Mouse (Mus musculus) limb, embryonic 11.5 days (tissue): Measurements from ENCODE around the gene Ccnt1. TPM values are rescaled to one million over a fixed set of nuclear protein-coding genes. Genes with fewer than 3 reads are reported as not detected.

Experiments used
- ATAC-seq: fragments of 200-750 bp; cut with Nextera tagmentation; 2 replicates; pipeline ENCODE4 v1.8.0; 2017; ENCODE audit warnings: low read depth; ENCODE audit not compliant: insufficient number of reproducible peaks, low FRiP score, low TSS enrichment
- DNase-seq: peaks from one replicate; pipeline ENCODE4 v3.0.0-alpha.2; 2015; ENCODE audit warnings: low spot score
- H3K27ac ChIP-seq: fragments of 300-500 bp; sonication (generic); replicated peaks from 2 replicates; pipeline ENCODE4 v1.5.1; 2014; ENCODE audit warnings: low read depth, mild to moderate bottlenecking, low read length
- H3K27me3 ChIP-seq: fragments of 300-500 bp; sonication (generic); 2 replicates; pipeline ENCODE4 v1.6.1; 2014; ENCODE audit warnings: mild to moderate bottlenecking, low read length, mixed read lengths; ENCODE audit not compliant: control insufficient read depth, insufficient read depth
- H3K36me3 ChIP-seq: fragments of 300-500 bp; sonication (generic); 2 replicates; pipeline ENCODE4 v1.6.1; 2014; ENCODE audit warnings: mild to moderate bottlenecking, low read length, moderate library complexity, mixed read lengths; ENCODE audit not compliant: control insufficient read depth, insufficient read depth
- H3K4me1 ChIP-seq: fragments of 300-500 bp; sonication (generic); 2 replicates; pipeline ENCODE4 v1.6.1; 2014; ENCODE audit warnings: low read length, mixed read lengths; ENCODE audit not compliant: control insufficient read depth, insufficient read depth
- H3K4me2 ChIP-seq: fragments of 300-500 bp; sonication (generic); 2 replicates; pipeline ENCODE4 v1.6.1; 2014; ENCODE audit warnings: low read depth, mild to moderate bottlenecking, moderate library complexity; ENCODE audit not compliant: severe bottlenecking
- H3K4me3 ChIP-seq: fragments of 300-500 bp; sonication (generic); 2 replicates; pipeline ENCODE4 v1.5.1; 2014; ENCODE audit warnings: low read depth, low read length
- H3K9ac ChIP-seq: fragments of 300-500 bp; sonication (generic); 2 replicates; pipeline ENCODE4 v1.6.1; 2014; ENCODE audit warnings: mild to moderate bottlenecking, low read length
- H3K9me3 ChIP-seq: fragments of 300-500 bp; sonication (generic); 2 replicates; pipeline ENCODE4 v1.6.1; 2016; ENCODE audit warnings: low read length; ENCODE audit not compliant: control insufficient read depth
- WGBS: fragments of 180-500 bp; shearing (Covaris S2); extraction: QIAGEN DNeasy Blood & Tissue Kit; methylation state at CpG from one replicate; pipeline ENCODE4 v1.1.7; 2014; 5-methylcytosine and 5-hydroxymethylcytosine counted together
- polyA plus RNA-seq: library from polyadenylated mRNA; unstranded; fragments of >200 nt; fragmentation: Nextera tagmentation; extraction: Ambion mirVana; gene quantifications from 2 replicates; pipeline ENCODE4 v1.2.1, GENCODE M21; 2014

The Ccnt1 gene
- polyA plus RNA-seq, 1 experiment from 2014 or later, result 62.9 TPM

GRCm38 (mm10) chr15:98546843-98547242 is 23.9 kb downstream of the Ccnt1 start:
- no peak for ATAC-seq
- WGBS, result 91% methylated on average over 5 of the region's 5 CpGs
- H3K4me1 ChIP-seq, result no peaks in the 10 kb centered on the region
- H3K9me3 ChIP-seq, result no peaks in the 10 kb centered on the region
- H3K27ac ChIP-seq, result no peak overlapping the region
- no peak for DNase-seq
- H3K36me3 ChIP-seq, result peaks cover 32% of the 10 kb centered on the region
- no peak overlapping the region for H3K9ac ChIP-seq
- H3K4me2 ChIP-seq, result no peak overlapping the region
- no peak overlapping the region for H3K4me3 ChIP-seq
- H3K27me3 ChIP-seq, result no peaks in the 10 kb centered on the region

GRCm38 (mm10) chr15:98545151-98545550 is 25.6 kb downstream of the Ccnt1 start:
- Histone ChIP-seq H3K27ac (no peak overlapping the region), H3K4me3 (no peak overlapping the region), H3K4me1 (no peaks in the 10 kb centered on the region), H3K9ac (no peak overlapping the region), H3K4me2 (no peak overlapping the region), H3K27me3 (no peaks in the 10 kb centered on the region), H3K36me3 (peaks cover 24% of the 10 kb centered on the region), H3K9me3 (no peaks in the 10 kb centered on the region)
- ATAC-seq, result no peak
- DNase-seq, result no peak
- WGBS, result 94% methylated on average over 3 of the region's 3 CpGs

- 92% methylated on average over 4 of the region's 4 CpGs for WGBS
- no peaks in the 10 kb centered on the region for H3K27me3 ChIP-seq
Observed at GRCm38 (mm10) chr15:98543341-98543740, 27.4 kb downstream of the Ccnt1 start.

DNA sequence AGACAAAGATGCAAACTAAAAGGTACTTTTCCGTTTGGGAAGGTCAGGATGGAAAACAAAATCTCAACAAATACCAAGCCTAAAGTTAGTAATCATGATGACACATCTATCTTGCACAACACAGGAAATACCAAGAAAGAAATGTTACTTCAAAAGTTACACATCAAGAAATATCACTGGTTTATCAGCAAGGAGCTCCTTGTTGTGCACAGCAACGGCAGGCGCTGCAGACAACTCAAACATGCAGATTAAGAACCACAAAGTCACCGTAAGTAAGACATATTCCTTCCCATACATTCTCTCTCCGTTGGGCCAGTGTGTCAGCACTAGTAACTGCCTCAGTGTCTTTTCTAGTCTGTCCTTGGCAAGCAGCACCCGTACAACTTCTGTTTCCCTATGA is 29.7 kb downstream of the Ccnt1 start:
- WGBS, result 92% methylated on average over 6 of the region's 6 CpGs
- ATAC-seq, result no peak
- no peak for DNase-seq
- peaks cover 21% of the 10 kb centered on the region for H3K36me3 ChIP-seq
- H3K27me3 ChIP-seq, result no peaks in the 10 kb centered on the region
- no peak overlapping the region for H3K9ac ChIP-seq
- no peaks in the 10 kb centered on the region for H3K9me3 ChIP-seq
- H3K4me1 ChIP-seq, result no peaks in the 10 kb centered on the region
- H3K4me3 ChIP-seq, result no peak overlapping the region
- H3K27ac ChIP-seq, result no peak overlapping the region
- no peak overlapping the region for H3K4me2 ChIP-seq

More at GRCm38 (mm10) chr15:98543341-98543740, 27.4 kb downstream of the Ccnt1 start:
- Histone ChIP-seq H3K4me3 (no peak overlapping the region), H3K4me1 (no peaks in the 10 kb centered on the region), H3K9ac (no peak overlapping the region), H3K36me3 (peaks cover 24% of the 10 kb centered on the region), H3K4me2 (no peak overlapping the region), H3K27ac (no peak overlapping the region), H3K9me3 (no peaks in the 10 kb centered on the region)
- DNase-seq (no peak), ATAC-seq (no peak)

- 65% methylated on average over 4 of the region's 4 CpGs for WGBS
- H3K4me2 ChIP-seq, result no peak overlapping the region
- H3K27me3 ChIP-seq, result no peaks in the 10 kb centered on the region
- DNase-seq, result no peak
- H3K9me3 ChIP-seq, result no peaks in the 10 kb centered on the region
- peaks cover 6% of the 10 kb centered on the region; the same call in 1 of the 2 replicates for H3K36me3 ChIP-seq
- ATAC-seq, result no peak
- no peak overlapping the region for H3K27ac ChIP-seq
- no peak overlapping the region for H3K9ac ChIP-seq
- H3K4me3 ChIP-seq, result no peak overlapping the region
- H3K4me1 ChIP-seq, result no peaks in the 10 kb centered on the region
Observed at GRCm38 (mm10) chr15:98537923-98538322, 32.8 kb downstream of the Ccnt1 start.

DNA sequence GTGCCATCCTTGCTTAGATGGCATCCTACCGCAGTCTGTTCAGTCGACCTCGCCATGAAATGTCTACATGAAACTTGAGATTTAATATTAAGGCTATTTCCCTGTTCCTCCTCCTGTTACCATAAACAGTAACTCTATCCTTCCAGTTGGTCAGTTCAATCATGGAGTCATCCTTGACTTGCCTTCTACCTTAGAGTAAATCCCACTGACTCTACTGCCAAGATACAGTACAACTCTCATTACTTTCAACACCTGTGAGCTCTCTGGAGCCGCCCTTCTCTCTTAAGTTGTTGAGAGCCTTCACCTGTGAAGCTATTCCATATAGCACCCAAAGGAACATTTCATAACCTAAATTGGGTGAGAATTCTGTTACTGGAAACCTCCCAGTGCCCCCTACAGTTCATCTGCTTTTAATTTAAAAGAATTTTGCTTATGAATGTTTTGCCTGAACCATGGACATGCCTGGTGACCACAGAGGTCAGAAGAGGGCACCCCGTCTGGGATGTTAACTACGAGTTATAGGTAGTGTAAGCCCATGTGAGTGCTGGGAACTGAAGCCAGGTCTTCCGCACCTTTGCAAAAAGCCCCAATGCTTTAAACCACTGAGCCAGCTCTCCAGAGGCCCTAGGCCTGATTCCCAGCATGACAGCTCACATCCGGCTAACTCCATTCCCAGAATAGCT is 33.8 kb downstream of the Ccnt1 start:
- Histone ChIP-seq H3K27ac (no peak overlapping the region), H3K27me3 (no peaks in the 10 kb centered on the region), H3K9me3 (no peaks in the 10 kb centered on the region), H3K9ac (no peak overlapping the region), H3K4me2 (no peak overlapping the region), H3K4me3 (no peak overlapping the region), H3K4me1 (peaks cover 2% of the 10 kb centered on the region; the same call in 1 of the 2 replicates), H3K36me3 (no peaks in the 10 kb centered on the region; the same call in 1 of the 2 replicates)
- DNase-seq (no peak), ATAC-seq (no peak)
- 86% methylated on average over 8 of the region's 8 CpGs for WGBS

- no peak overlapping the region for H3K27ac ChIP-seq
- ATAC-seq, result no peak
- H3K36me3 ChIP-seq, result peaks cover 3% of the 10 kb centered on the region; the same call in 1 of the 2 replicates
- no peak overlapping the region for H3K9ac ChIP-seq
- H3K27me3 ChIP-seq, result no peaks in the 10 kb centered on the region
- H3K4me2 ChIP-seq, result no peak overlapping the region
- H3K9me3 ChIP-seq, result no peaks in the 10 kb centered on the region
- H3K4me3 ChIP-seq, result no peak overlapping the region
- 81% methylated on average over 4 of the region's 4 CpGs for WGBS
- peaks cover 2% of the 10 kb centered on the region; the same call in 1 of the 2 replicates for H3K4me1 ChIP-seq
- DNase-seq, result no peak
Observed at GRCm38 (mm10) chr15:98535921-98536320, 34.8 kb downstream of the Ccnt1 start.

DNA sequence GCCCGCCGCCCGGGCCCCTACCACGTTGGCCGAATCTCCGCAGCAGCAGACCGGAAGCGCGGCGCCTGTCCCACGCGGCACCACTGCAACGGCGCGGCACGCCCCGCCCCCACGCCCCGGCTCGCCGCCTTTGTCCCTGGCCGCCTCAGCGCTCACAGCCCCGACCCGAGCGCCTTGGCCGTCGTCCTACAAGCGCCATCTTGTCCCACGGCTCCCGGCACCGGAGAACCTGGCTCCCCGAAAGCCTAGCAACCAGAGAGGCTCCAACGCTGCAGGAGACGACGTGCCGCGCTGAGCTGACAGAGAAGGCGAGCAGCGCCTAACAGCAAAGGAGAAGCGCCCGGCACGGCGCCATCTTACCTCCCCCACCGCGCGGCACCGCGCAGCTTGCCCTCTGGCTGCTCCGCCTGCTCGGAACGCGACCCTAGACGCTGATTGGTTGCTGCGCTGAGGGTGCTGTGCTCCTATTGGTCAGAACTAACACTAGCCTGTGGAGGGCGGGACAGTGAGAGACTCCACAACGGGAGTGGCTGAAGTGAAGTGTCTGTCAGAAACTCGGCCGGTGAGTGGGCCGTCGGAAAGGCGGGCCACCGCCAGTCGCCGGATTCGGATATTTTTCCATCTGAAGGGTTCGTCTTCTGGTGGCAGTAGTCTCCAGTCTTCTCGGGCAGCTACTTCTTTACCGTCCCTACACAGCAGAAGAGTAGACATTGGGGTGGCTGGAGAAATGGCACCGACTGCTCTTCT is 36.7 kb downstream of the Ccnt1 start, which contains the start of gene Kansl2:
TSS of gene Kansl2 (minus strand) at position 384 of the 747 bp plus-strand sequence.
- Histone ChIP-seq H3K36me3 (peaks cover 14% of the 10 kb centered on the region; the same call in 1 of the 2 replicates), H3K27ac (peak within 1 kb of the TSS; percentile 96)
- under 1% methylated on average over 68 of the region's 70 CpGs for WGBS

More for the DNA sequence above, 36.7 kb downstream of the Ccnt1 start, which contains the start of gene Kansl2:
- H3K4me1 ChIP-seq, result peaks cover 2% of the 10 kb centered on the region; the same call in 1 of the 2 replicates
- ATAC-seq, result peak; percentile 100
- peak; percentile 98 for DNase-seq
- H3K9ac ChIP-seq, result peak within 1 kb of the TSS; percentile 98
- H3K4me2 ChIP-seq, result peak within 1 kb of the TSS; percentile 84
- H3K27me3 ChIP-seq, result no peaks in the 10 kb centered on the region
- H3K4me3 ChIP-seq, result peak within 1 kb of the TSS; percentile 82
- H3K9me3 ChIP-seq, result no peaks in the 10 kb centered on the region
